Mouse (Mus musculus) cortical plate, adult 2 months (tissue): ENCODE data around the gene Ugt1a1. TPM values are rescaled to one million over a fixed set of nuclear protein-coding genes. Genes with fewer than 3 reads are reported as not detected.

Experiments used
- H3K27ac ChIP-seq: fragments of 200-500 bp; 2 replicates; pipeline ENCODE4 v1.5.1; 2012; ENCODE audit warnings: low read length, control low read depth, inconsistent platforms; ENCODE audit not compliant: insufficient read depth
- H3K4me1 ChIP-seq: fragments of 200-500 bp; 2 replicates; pipeline ENCODE4 v1.6.1; 2011; ENCODE audit warnings: low read length; ENCODE audit not compliant: control insufficient read depth, insufficient read depth
- H3K4me3 ChIP-seq: fragments of 200-500 bp; 2 replicates; pipeline ENCODE4 v1.5.1; 2011; ENCODE audit warnings: mild to moderate bottlenecking, low read length, control low read depth; ENCODE audit not compliant: insufficient read depth
- CTCF ChIP-seq: fragments of 200-500 bp; IDR thresholded peaks from 2 replicates; pipeline ENCODE4 v1.5.1; 2011; ENCODE audit warnings: mild to moderate bottlenecking, control low read depth, low read length; ENCODE audit not compliant: insufficient read depth; ENCODE audit errors: extremely low read depth
- POLR2A ChIP-seq: fragments of 200-500 bp; IDR thresholded peaks from 2 replicates; pipeline ENCODE4 v1.6.1; 2011; ENCODE audit warnings: mild to moderate bottlenecking, low read length, control low read depth; ENCODE audit not compliant: insufficient read depth; ENCODE audit errors: extremely low read depth
- polyA plus RNA-seq: library from polyadenylated mRNA; depleted of rRNA; stranded (reverse); fragments of >200 nt; gene quantifications from 2 replicates; pipeline ENCODE4 v1.2.3, GENCODE M21; 2012

The Ugt1a1 gene
- polyA plus RNA-seq, 1 experiment, result 0.06 TPM

DNA sequence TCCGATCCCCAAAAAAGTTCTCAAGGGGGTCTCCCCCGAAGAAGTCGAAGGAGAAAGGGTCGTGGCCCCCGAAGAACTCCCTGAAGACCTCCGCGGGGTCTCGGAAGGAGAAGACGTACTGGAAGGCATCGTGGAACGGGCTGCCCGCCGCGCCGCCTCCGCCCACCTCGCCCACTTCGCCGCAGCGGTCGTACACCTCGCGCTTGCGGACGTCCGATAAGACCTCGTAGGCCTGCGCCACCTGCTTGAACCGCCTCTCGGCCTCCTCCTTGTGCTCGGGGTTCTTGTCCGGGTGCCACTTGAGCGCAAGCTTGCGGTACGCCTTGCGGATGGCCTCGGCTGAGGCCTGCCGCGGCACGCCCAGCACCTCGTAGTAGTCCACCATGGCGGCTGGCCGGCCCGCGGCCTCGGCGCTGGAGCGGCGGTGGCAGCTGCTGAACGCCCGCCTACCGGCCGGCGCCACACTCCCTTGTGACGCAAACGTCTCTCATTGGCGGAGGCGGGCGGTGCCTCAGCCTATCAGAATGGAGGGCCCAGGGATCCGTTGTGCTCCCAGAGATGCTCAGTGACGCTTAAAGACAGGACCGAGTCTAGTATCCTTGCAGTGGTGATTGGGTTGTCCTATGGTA lies 6.4 kb upstream of the Ugt1a1 start, which contains the start of gene Dnajb3:
TSS of gene Dnajb3 (minus strand) at position 489 of the 629 bp plus-strand sequence.
- TF ChIP-seq POLR2A (no peak), CTCF (no peak)
- no peak within 1 kb of the TSS for H3K27ac ChIP-seq
- H3K4me3 ChIP-seq, result peak within 1 kb of the TSS; percentile 59
- H3K4me1 ChIP-seq, result no peaks in the 10 kb centered on the region

DNA sequence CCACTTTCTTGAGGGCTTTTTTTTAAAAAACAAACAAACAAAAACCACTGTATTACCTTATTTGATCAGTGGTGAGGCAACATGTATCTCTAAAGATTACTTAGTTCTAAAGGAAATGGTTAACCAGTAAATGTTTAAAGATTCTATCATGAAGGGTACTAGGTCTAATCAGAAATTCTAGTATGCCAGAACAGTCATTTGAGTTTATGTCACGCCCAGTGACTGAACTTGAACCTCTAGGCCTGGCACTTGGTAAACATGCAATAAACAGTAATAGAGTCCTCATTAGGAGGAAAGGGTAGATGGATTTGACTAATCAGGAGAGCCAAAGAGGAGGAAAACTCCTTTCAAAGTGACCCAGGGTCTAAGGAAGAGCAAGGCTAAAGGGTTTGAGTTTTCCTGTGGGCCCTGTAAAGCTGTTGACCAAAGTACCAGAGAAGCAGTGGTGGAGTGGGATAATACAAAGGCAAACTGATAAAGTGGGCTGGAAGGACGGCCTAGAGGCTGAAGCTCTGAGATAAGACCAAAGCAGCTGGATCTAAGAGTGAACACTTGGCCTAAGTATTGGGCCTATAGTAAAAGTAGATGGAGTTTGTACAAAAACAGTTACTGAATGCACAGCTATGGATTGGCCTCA lies 4.8 kb upstream of the Ugt1a1 start:
- H3K27ac ChIP-seq, result no peak overlapping the region
- no peaks in the 10 kb centered on the region for H3K4me1 ChIP-seq
- no peak overlapping the region for H3K4me3 ChIP-seq
- TF ChIP-seq CTCF (no peak), POLR2A (no peak)

DNA sequence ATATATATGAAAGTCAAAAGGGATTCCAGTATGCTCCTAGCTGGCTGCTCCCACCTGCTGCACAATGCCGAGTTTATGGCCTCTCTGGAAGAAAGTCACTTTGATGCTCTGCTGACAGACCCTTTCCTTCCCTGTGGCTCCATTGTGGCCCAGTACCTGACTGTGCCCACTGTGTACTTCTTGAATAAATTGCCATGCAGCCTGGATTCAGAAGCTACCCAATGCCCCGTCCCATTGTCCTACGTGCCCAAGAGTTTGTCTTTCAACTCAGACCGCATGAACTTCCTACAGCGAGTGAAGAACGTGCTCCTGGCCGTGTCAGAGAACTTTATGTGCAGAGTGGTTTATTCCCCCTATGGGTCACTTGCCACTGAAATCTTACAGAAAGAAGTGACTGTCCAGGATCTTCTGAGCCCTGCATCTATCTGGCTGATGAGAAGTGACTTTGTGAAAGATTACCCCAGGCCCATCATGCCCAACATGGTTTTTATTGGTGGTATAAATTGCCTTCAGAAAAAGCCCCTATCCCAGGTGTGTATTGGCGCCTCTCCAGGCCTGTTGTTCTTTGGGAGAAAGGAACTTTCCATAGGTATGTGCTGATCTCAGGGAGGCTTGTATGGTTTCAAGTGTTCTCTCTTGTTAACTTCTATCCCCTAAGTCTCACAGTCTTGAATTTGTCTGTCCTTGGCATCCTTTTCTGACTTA lies 734 bp downstream of the Ugt1a1 start:
- Histone ChIP-seq H3K27ac (no peak overlapping the region), H3K4me1 (no peaks in the 10 kb centered on the region), H3K4me3 (no peak overlapping the region)
- TF ChIP-seq CTCF (no peak), POLR2A (no peak)

DNA sequence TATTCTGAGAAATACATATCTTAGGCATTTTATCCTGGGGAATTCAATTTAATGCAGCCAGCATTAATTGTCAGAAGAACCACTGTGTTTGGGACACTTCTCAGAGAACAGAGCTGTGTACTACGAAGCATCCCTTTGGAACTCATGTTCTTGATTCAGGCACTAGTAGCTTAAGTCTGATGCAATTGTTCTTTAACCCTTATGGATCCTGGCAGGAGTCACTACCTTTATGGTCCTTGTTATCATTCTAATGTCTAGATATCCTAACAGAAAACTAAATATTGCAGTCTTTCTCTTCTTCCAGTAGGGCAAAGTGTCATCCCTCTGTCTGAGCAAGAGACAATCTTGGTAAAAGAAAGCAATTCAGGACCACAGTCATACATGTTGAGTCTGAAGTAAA lies 1.3 kb downstream of the Ugt1a1 start:
- Histone ChIP-seq H3K4me3 (no peak overlapping the region), H3K4me1 (no peaks in the 10 kb centered on the region), H3K27ac (no peak overlapping the region)
- TF ChIP-seq POLR2A, result no peak
- no peak for TF ChIP-seq CTCF

DNA sequence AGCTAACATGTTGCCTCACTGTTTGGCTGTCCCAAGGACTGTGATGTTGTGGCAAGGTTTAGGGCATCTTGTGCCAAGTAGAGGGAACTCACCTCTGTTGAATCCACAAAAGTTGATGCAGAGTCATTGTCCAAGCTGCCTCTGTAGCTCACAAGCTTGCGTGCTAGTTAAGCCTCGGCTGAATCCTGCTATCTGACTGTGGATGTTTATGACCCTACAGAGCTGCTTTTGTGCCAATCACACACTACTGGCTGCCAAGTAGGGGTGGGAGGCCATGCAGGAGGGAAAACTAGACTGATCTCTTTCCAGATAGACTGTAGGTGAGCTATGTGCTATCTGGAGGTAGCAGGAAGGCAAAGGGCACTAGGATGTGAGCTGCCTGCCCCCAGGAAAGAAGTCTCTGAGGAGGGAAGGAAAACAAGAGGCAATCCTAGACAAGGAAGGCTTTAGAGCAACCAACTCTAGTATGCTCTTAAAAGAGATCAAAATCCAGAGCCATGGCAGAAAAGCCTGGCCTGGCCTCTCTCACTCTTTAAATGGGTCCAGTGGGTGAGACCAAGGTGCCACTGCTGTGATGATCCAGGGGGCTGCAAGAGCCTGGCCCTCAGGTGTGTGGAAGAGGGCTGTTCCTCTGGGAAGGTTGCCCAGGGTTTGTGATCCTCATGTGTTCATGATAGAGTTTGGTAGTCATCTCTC lies 2.2 kb downstream of the Ugt1a1 start:
- no peaks in the 10 kb centered on the region for H3K4me1 ChIP-seq
- no peak for TF ChIP-seq CTCF
- TF ChIP-seq POLR2A, result no peak
- no peak overlapping the region for H3K4me3 ChIP-seq
- H3K27ac ChIP-seq, result no peak overlapping the region

DNA sequence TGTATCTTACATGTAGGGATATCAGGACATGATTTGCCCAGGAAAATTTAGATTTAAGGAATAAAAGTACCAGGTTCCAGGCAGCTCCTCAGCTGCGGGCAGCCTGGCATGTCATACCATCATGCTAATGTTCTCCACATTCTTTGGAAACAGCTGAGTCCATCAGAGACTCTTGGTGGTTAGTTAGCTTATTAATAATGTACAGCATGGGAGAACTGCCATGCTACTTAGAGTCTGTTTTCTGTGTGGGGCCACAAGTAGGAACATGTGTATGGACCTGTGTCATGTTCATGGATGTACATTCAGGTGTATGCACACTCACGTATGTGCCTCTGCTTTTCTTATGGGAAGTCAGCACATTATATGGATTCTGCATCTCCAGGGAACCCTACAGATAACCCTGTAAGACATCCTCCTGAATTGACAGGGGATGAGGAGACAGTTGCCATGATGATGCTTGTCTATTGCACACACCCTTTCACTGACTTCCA lies 2.7 kb downstream of the Ugt1a1 start:
- H3K4me1 ChIP-seq, result no peaks in the 10 kb centered on the region
- H3K27ac ChIP-seq, result no peak overlapping the region
- TF ChIP-seq CTCF (no peak), POLR2A (no peak)
- no peak overlapping the region for H3K4me3 ChIP-seq

DNA sequence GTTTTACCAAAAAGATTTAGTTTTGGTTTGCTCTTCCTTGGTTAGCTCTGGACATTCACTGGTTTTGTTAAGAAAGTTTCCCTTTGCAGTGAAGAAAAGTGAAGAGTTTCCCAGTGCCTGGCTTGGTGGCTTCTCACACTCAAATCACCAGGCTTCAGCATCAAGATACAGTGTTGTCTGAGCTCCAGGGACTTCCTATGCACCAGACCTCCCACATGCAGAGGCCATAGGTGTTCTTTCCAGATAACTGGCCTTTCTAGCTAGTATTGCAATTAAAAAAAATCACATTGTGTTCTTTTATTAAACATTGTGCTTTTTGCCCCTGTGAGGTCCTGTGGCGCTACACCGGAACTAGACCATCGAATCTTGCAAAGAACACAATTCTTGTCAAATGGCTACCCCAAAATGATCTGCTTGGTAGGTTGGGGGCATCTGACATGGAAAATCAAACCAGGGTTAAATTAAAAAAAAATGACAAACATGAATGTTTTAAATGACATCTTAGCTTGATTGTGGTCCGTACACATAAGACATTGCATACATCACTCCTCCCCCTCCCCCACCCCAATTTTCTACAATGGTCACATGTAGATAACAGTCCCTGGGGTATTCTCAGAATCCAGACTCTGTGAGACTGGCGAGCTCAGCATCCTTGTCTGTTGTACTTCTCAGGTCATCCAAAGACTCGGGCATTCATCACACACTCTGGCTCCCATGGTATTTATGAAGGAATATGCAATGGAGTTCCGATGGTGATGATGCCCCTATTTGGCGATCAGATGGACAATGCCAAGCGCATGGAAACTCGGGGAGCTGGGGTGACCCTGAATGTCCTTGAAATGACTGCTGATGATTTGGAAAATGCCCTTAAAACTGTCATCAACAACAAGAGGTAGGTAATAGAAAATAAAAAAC lies 4.0 kb downstream of the Ugt1a1 start:
- TF ChIP-seq POLR2A (no peak), CTCF (no peak)
- no peak overlapping the region for H3K27ac ChIP-seq
- H3K4me1 ChIP-seq, result no peaks in the 10 kb centered on the region
- no peak overlapping the region for H3K4me3 ChIP-seq

DNA sequence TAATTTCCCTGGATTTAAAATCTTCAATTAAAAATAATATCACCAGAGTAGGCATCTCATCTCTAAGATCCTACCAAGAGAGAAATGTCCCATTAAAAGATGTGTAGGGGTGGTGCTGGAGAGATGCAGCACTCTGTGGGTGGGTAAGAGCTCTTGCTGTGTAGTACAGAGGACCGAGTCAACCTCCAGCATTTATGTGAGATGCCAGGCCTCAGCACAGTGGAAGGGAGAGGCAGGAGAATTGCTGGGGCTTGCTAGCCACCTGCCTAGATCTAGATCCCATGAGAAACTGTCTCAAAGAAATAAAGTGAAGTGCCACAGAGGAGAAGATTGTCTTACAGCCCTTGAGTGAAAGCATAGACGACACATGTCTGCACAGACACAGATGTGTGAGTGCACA lies 4.8 kb downstream of the Ugt1a1 start:
- H3K4me1 ChIP-seq, result no peaks in the 10 kb centered on the region
- H3K27ac ChIP-seq, result no peak overlapping the region
- no peak overlapping the region for H3K4me3 ChIP-seq
- no peak for TF ChIP-seq CTCF
- no peak for TF ChIP-seq POLR2A
